Mouse (Mus musculus) lung, embryonic 14.5 days (tissue): Measurements from ENCODE around the gene Tti1. TPM values are rescaled to one million over a fixed set of nuclear protein-coding genes. Genes with fewer than 3 reads are reported as not detected.

Source experiments
- ATAC-seq: fragments of 200-750 bp; cut with Nextera tagmentation; 2 replicates; pipeline ENCODE4 v1.8.0; 2017; ENCODE audit warnings: mild to moderate bottlenecking, moderate TSS enrichment, moderate library complexity; ENCODE audit not compliant: insufficient read depth
- DNase-seq: peaks from one replicate; pipeline ENCODE4 v3.0.0-alpha.2; 2015
- H3K27ac ChIP-seq: fragments of 300-500 bp; sonication (generic); 2 replicates; pipeline ENCODE4 v1.5.1; 2014; ENCODE audit warnings: low read depth, mild to moderate bottlenecking, moderate library complexity
- H3K27me3 ChIP-seq: fragments of 300-500 bp; sonication (generic); 2 replicates; pipeline ENCODE4 v1.6.1; 2014; ENCODE audit warnings: low read length, control low read depth; ENCODE audit not compliant: insufficient read depth
- H3K36me3 ChIP-seq: fragments of 300-500 bp; sonication (generic); 2 replicates; pipeline ENCODE4 v1.6.1; 2014; ENCODE audit warnings: control low read depth; ENCODE audit not compliant: insufficient read depth
- H3K4me1 ChIP-seq: fragments of 300-500 bp; sonication (generic); 2 replicates; pipeline ENCODE4 v1.6.1; 2014; ENCODE audit warnings: antibody characterized with exemption, control low read depth; ENCODE audit not compliant: insufficient read depth
- H3K4me2 ChIP-seq: fragments of 300-500 bp; sonication (generic); 2 replicates; pipeline ENCODE4 v1.6.1; 2014; ENCODE audit warnings: mild to moderate bottlenecking
- H3K4me3 ChIP-seq: fragments of 300-500 bp; sonication (generic); 2 replicates; pipeline ENCODE4 v1.5.1; 2014; ENCODE audit warnings: low read depth, low read length
- H3K9ac ChIP-seq: fragments of 300-500 bp; sonication (generic); 2 replicates; pipeline ENCODE4 v1.6.1; 2014
- H3K9me3 ChIP-seq: fragments of 300-500 bp; sonication (generic); 2 replicates; pipeline ENCODE4 v1.6.1; 2016; ENCODE audit warnings: low read depth, low read length, control low read depth
- CTCF ChIP-seq: IDR thresholded peaks from 2 replicates; pipeline ENCODE4 v1.5.1; 2016; ENCODE audit warnings: antibody characterized with exemption, low read depth
- WGBS: fragments of 180-500 bp; shearing (Covaris S2); extraction: QIAGEN DNeasy Blood & Tissue Kit; methylation state at CpG from one replicate; pipeline ENCODE4 v1.1.7; 2014; 5-methylcytosine and 5-hydroxymethylcytosine counted together
- polyA plus RNA-seq: library from polyadenylated mRNA; unstranded; fragments of >200 nt; fragmentation: Nextera tagmentation; extraction: Ambion mirVana; gene quantifications from 2 replicates; pipeline ENCODE4 v1.2.1, GENCODE M21; 2014

The Tti1 gene
- polyA plus RNA-seq, 1 experiment from 2014 or later = 27.3 TPM

GRCm38 (mm10) chr2:157975595-157975994, 52.6 kb downstream of the Tti1 start:
- H3K36me3 ChIP-seq = no peaks in the 10 kb centered on the region
- 3% methylated on average over 7 of the region's 7 CpGs for WGBS
- no peak overlapping the region for H3K27ac ChIP-seq
- H3K4me3 ChIP-seq = no peak overlapping the region
- no peak overlapping the region for H3K9ac ChIP-seq
- ATAC-seq (no peak), DNase-seq (no peak)
- no peaks in the 10 kb centered on the region for H3K9me3 ChIP-seq
- H3K4me1 ChIP-seq = no peaks in the 10 kb centered on the region
- no peak for TF ChIP-seq CTCF
- no peaks in the 10 kb centered on the region for H3K27me3 ChIP-seq
- H3K4me2 ChIP-seq = no peak overlapping the region

DNA sequence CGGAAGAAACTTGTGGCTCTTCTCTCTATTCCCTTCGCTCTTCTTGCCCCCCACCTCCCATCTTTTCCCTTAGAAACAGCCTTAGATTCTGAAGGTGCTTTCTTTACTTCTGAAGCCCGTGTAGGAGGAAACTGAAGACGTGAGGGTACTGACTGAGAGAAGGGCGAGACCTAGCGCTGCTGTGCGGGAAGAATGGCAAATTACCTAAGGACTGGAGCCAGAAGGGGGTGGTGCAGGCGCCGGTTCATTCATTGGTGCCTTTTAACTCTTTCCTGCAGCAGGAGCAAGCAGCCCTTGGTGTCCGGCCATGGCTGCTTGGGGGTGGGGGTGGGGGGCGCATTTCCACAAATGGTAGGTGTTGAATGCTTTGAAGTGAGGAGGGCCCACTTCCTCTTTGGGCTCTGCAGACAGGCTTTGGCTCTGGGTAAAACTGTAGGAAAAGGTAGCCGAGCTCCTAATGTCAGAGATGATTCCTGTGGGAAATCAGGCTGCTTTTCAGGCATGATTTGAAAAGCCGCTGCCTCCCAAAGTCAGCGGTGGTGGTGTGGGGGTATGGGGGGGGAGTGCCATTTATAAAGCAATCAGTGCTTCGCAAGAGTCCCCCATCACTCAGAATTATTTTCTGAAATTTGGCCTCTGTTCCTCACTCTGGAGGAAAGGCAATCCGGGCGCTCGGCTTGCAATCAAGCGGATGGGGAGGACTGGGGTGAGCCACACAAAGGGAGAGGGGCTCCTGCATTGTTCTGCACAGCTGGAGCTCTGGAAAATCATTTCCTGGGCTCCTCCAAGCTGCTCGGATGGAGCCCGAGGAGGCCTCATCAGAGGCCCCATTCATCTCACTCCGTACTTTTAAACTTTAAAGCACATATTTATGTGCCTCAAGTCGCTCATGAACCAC, 53.4 kb downstream of the Tti1 start:
- ATAC-seq (no peak), DNase-seq (no peak)
- Histone ChIP-seq H3K9ac (no peak overlapping the region), H3K9me3 (no peaks in the 10 kb centered on the region), H3K27ac (no peak overlapping the region), H3K4me3 (no peak overlapping the region), H3K4me2 (0 out of 2 replicates have a peak overlapping the region, but pooled peaks have one; percentile 8), H3K27me3 (no peaks in the 10 kb centered on the region), H3K36me3 (no peaks in the 10 kb centered on the region), H3K4me1 (no peaks in the 10 kb centered on the region)
- 3% methylated on average over 23 of the region's 23 CpGs for WGBS
- no peak for TF ChIP-seq CTCF

- H3K4me2 ChIP-seq = no peak overlapping the region
- WGBS = 1% methylated on average over 3 of the region's 3 CpGs
- no peak overlapping the region for H3K4me3 ChIP-seq
- no peaks in the 10 kb centered on the region for H3K27me3 ChIP-seq
- no peaks in the 10 kb centered on the region for H3K36me3 ChIP-seq
- no peaks in the 10 kb centered on the region for H3K9me3 ChIP-seq
- no peak overlapping the region for H3K9ac ChIP-seq
- no peak overlapping the region for H3K27ac ChIP-seq
- ATAC-seq = no peak
- peak; percentile 94 for DNase-seq
- H3K4me1 ChIP-seq = no peaks in the 10 kb centered on the region
- no peak for TF ChIP-seq CTCF
Observed at GRCm38 (mm10) chr2:157970669-157971068, 57.6 kb downstream of the Tti1 start.

- Histone ChIP-seq H3K4me2 (no peak overlapping the region), H3K27me3 (no peaks in the 10 kb centered on the region), H3K9ac (no peak overlapping the region), H3K36me3 (no peaks in the 10 kb centered on the region), H3K4me1 (no peaks in the 10 kb centered on the region), H3K4me3 (no peak overlapping the region), H3K27ac (no peak overlapping the region), H3K9me3 (no peaks in the 10 kb centered on the region)
- no peak for TF ChIP-seq CTCF
- ATAC-seq = no peak
- DNase-seq = no peak
- 49% methylated on average over 6 of the region's 6 CpGs for WGBS
Observed at GRCm38 (mm10) chr2:157970124-157970523, 58.1 kb downstream of the Tti1 start.

GRCm38 (mm10) chr2:157967856-157968255, 60.4 kb downstream of the Tti1 start:
- DNase-seq (no peak), ATAC-seq (no peak)
- TF ChIP-seq CTCF = no peak
- no peaks in the 10 kb centered on the region for H3K36me3 ChIP-seq
- no peaks in the 10 kb centered on the region for H3K27me3 ChIP-seq
- WGBS = 13% methylated on average over 3 of the region's 3 CpGs
- H3K4me3 ChIP-seq = no peak overlapping the region
- no peaks in the 10 kb centered on the region for H3K4me1 ChIP-seq
- no peaks in the 10 kb centered on the region for H3K9me3 ChIP-seq
- H3K27ac ChIP-seq = no peak overlapping the region
- H3K4me2 ChIP-seq = no peak overlapping the region
- H3K9ac ChIP-seq = no peak overlapping the region

- Histone ChIP-seq H3K27ac (no peak overlapping the region), H3K27me3 (no peaks in the 10 kb centered on the region), H3K4me1 (no peaks in the 10 kb centered on the region), H3K9ac (no peak overlapping the region), H3K9me3 (no peaks in the 10 kb centered on the region), H3K36me3 (no peaks in the 10 kb centered on the region), H3K4me2 (no peak overlapping the region), H3K4me3 (no peak overlapping the region)
- TF ChIP-seq CTCF = no peak
- 1% methylated on average over 2 of the region's 2 CpGs for WGBS
- ATAC-seq (no peak), DNase-seq (no peak)
Observed at GRCm38 (mm10) chr2:157957707-157958108, 70.5 kb downstream of the Tti1 start.

- DNase-seq (no peak), ATAC-seq (no peak)
- Histone ChIP-seq H3K4me2 (no peak overlapping the region), H3K9ac (no peak overlapping the region), H3K36me3 (no peaks in the 10 kb centered on the region), H3K4me3 (no peak overlapping the region), H3K4me1 (no peaks in the 10 kb centered on the region), H3K27me3 (no peaks in the 10 kb centered on the region), H3K9me3 (no peaks in the 10 kb centered on the region), H3K27ac (no peak overlapping the region)
- no peak for TF ChIP-seq CTCF
- WGBS = 48% methylated on average over 5 of the region's 5 CpGs
Observed at GRCm38 (mm10) chr2:157953978-157954377, 74.3 kb downstream of the Tti1 start.
